Mouse (Mus musculus) cerebellum, postnatal 4 days (tissue): Measurements from ENCODE around the gene Slc23a3.

ENCODE experiments used
- DNase-seq, 2 experiments: peaks; one replicate each; pipeline ENCODE4 v3.0.0; 2022; ENCODE audit warnings: low spot score in 2 of 2, mixed read lengths in 1 of 2

The Slc23a3 gene

DNA sequence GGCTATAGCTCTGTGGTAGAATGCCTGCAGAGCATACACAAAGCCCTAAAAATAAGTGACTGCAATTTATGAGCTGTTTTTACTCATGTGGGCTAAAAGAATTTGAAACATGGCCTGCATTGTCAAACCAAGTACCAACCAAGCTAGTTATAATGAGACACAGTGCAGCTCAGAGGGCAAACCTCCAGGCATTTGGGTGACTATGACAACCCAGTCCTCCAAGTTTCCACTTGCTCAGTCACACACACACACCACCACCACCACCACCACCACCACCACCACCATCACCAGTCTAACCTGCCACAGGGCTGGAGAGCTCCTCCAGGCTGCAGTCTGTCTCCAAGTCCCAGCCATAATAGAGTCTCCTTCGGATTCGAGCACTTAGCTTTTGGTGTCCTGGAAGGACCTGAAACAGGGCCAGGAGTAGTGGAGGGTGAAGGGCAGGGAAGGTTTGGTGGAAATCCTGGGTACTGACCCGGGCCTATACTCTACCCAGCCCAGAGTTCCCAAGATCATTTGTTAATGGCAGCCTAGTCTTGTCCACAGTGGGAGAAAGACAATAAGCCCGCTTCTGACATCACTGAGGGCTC lies 7.0 kb upstream of the Slc23a3 start:
- no peak for DNase-seq

DNA sequence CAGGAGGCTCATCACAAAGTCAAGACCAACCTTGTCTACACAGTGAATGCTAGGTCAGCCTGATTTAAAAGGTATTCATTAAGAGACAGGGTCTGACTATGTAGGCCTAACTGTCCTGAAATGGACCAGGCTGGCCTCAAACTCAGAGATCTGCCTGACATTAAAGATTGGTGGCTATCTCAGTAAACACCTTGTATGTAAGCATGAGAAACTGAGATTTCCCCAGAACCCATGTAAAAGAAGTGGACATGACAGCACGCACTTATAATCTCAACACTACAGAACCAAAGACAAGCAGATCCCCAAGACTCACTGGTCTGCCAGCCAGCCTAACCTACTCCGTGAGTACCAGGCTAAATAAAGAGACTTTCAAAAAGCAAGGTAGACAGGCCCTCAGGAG lies 4.8 kb upstream of the Slc23a3 start:
- DNase-seq = no peak

DNA sequence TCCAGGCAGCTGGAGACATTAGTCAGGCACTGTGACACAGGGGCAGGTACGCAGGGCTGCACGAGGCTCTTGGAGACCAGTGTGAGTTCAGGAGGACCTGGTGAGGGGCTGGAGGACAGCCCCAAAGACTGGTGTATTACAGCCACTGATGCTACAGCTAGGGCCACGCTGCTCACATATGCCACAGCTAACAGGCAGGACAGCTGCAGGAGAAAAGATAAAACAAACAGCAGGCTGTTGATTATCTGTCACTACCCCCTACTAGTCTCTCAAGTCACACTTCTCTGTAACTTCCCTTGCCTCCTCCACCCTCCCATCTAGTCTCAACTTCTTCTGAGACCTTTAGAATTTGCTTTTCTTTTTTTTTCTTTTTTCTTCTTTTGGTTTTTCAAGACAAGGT lies 3.0 kb upstream of the Slc23a3 start:
- no peak for DNase-seq

DNA sequence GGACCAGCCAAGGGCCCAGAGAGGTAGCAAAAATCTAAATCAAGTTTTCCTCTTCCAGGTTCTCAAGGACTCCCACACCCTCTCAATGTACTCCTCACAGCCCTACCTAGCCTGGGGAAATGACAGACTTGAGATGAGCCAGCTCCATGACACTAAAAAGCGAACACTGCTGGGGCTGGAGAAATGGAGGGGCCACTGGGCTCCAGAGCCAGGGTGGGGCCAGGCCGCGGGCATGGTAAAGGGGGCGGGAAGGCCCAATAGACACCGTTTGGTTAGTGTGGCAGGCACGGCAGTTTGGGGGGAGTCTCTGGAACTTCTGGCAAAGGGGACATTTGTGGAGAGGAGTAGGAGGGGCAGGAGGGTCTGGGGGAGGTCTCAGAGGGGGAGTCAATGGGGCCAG lies 2.6 kb upstream of the Slc23a3 start:
- DNase-seq = no peak

DNA sequence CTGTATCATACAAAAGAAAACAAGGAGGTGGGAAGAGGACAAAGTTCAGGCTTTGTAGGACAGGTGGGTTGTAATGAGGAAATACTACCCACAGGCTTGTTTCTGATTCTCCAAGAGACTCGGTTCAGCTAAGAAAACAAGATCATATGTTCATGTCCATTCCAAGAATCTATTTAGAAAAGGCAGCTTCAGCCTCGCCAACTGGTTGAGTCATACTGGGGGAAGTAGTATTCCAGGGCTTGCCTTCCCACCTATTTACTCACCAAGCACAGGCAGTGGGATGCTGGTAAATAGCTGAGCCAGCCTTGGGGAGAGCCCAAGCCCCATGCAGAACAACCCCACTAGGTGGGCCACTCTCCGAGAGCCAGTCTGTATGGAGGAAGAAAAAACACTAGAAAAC lies 5.0 kb downstream of the Slc23a3 start:
- no peak for DNase-seq

DNA sequence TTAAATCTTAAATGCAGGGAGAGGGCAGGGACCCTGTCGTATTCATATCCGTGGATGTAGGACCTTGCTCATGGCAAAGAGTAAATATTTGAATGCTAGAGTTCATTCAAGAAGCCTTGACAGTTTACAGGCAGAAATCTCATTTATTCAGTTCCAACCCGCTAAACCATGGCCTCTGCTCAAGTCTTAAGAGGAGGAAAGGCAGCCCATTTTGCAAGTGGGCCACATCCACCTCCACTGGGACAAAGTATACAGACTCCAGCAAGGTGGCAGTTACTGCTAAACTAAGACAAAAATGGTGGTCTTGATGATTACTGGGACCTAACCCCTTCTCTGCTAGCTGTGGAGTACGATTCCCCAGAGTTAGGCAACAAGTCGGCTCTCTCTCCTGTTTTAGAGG lies 8.3 kb downstream of the Slc23a3 start:
- DNase-seq = no peak

DNA sequence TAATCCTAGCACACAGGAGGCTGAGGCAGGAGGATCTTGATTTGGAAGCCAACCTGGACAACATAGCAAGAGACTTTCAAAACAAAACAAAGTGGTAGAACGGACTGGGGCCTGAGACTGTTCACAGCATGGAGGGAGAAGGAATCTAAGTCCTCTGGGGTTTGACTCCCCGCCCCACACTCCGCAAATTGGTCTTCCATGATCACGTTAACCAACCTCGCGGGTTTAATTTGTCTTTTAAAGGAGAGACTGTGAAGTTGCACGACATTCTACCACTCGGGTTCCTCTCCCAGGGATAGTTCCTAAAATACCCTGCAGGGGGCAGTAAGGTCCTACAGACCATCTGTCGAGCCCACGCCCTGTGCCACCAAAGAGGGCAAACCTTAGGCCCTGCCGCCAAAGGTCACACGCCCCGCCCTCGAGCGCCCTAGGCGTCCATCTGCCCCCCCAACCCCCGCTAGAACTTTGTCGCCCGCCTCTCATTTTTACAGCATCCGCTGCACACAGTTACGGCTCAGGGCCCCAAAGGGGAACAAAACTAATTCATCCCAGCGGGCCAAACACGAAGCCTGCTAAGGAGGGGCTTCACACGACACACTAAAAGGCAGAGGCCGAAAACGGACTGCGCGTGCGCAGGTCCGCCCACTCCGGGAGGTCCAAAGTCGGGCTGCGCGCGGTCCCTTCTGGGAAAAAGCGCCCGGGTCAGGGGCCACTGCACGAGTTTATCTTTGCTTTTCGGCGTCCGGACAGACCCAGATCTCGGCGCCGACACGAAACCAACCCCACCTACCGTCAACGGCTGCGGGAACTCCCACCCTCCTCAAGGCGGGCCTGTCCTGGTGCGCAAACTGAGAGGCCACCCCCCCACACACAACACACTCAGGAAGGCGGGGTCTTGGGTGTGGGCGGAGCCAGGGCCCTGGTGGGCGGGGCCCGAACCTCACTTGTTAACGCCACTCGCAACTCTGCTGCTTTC lies 9.1 kb downstream of the Slc23a3 start, which contains the start of gene Nhej1:
TSS of gene Nhej1 (minus strand) at position 855 of the 976 bp plus-strand sequence.
- peak; percentile 82 to 92 for DNase-seq

DNA sequence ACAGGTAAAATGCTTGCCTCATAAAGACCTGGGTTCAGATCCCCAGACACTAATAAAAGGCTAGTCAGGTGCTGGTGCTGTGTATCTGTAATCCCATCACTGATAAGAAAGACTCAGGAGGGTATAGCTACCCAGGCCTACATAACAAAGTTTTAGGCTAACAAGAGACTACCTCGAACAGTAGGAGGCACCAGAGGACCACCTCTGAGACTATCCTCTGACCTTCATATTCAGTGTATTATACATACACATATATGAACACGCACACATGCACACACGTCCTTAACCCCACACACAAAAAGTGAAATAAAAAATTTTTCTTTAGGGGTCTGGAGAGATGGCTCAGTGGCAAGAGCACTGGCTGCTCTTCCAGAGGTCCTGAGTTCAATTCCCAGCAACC lies 11.5 kb downstream of the Slc23a3 start:
- no peak for DNase-seq
